Mouse (Mus musculus) heart, embryonic 10.5 days (tissue): ENCODE measurements around the gene Gm10577. TPM values are rescaled to one million over a fixed set of nuclear protein-coding genes. Genes with fewer than 3 reads are reported as not detected.

ENCODE experiments used
- DNase-seq: peaks from one replicate; pipeline ENCODE4 v3.0.0-alpha.2; 2017; ENCODE audit warnings: low spot score
- H3K27ac ChIP-seq: fragments of 300-500 bp; sonication (generic); 2 replicates; pipeline ENCODE4 v1.5.1; 2016; ENCODE audit warnings: mild to moderate bottlenecking
- H3K27me3 ChIP-seq: fragments of 300-500 bp; sonication (generic); 2 replicates; pipeline ENCODE4 v1.6.1; 2016; ENCODE audit warnings: mild to moderate bottlenecking; ENCODE audit not compliant: poor library complexity, insufficient read depth, severe bottlenecking
- H3K36me3 ChIP-seq: fragments of 300-500 bp; sonication (generic); 2 replicates; pipeline ENCODE4 v1.6.1; 2016; ENCODE audit warnings: mild to moderate bottlenecking, moderate library complexity
- H3K4me1 ChIP-seq: fragments of 300-500 bp; sonication (generic); 2 replicates; pipeline ENCODE4 v1.6.1; 2016; ENCODE audit warnings: mild to moderate bottlenecking
- H3K4me3 ChIP-seq: fragments of 300-500 bp; sonication (generic); 2 replicates; pipeline ENCODE4 v1.5.1; 2016; ENCODE audit warnings: mild to moderate bottlenecking, moderate library complexity
- H3K9me3 ChIP-seq: fragments of 300-500 bp; sonication (generic); 2 replicates; pipeline ENCODE4 v1.6.1; 2016; ENCODE audit warnings: mild to moderate bottlenecking, moderate library complexity
- WGBS: fragments of 180-500 bp; shearing (Covaris S2); methylation state at CpG from one replicate; pipeline ENCODE4 v1.1.7; 2016; 5-methylcytosine and 5-hydroxymethylcytosine counted together
- polyA plus RNA-seq: library from polyadenylated mRNA; unstranded; fragments of >200 nt; fragmentation: Nextera tagmentation; extraction: Ambion mirVana; gene quantifications from 2 replicates; pipeline ENCODE4 v1.2.1, GENCODE M21; 2016

The Gm10577 gene
- polyA plus RNA-seq, 1 experiment from 2014 or later = not detected

- no peaks in the 10 kb centered on the region for H3K9me3 ChIP-seq
- H3K4me1 ChIP-seq = no peaks in the 10 kb centered on the region; the same call in 1 of the 2 replicates
- H3K36me3 ChIP-seq = peaks cover 43% of the 10 kb centered on the region
- no peaks in the 10 kb centered on the region for H3K27me3 ChIP-seq
- 81% methylated on average over 4 of the region's 4 CpGs for WGBS
- no peak overlapping the region for H3K27ac ChIP-seq
- H3K4me3 ChIP-seq = no peak overlapping the region
- DNase-seq = no peak
Observed at GRCm38 (mm10) chr4:100990996-100991395, 29.5 kb downstream of the Gm10577 start.

- Histone ChIP-seq H3K27ac (no peak overlapping the region), H3K4me3 (no peak overlapping the region), H3K4me1 (no peaks in the 10 kb centered on the region; the same call in 1 of the 2 replicates), H3K9me3 (no peaks in the 10 kb centered on the region), H3K27me3 (no peaks in the 10 kb centered on the region), H3K36me3 (peaks cover 49% of the 10 kb centered on the region)
- 84% methylated on average over 8 of the region's 8 CpGs for WGBS
- no peak for DNase-seq
Observed at GRCm38 (mm10) chr4:100988231-100988799, 32.2 kb downstream of the Gm10577 start.

GRCm38 (mm10) chr4:100987187-100987586 lies 33.3 kb downstream of the Gm10577 start:
- H3K4me1 ChIP-seq = no peaks in the 10 kb centered on the region
- H3K9me3 ChIP-seq = no peaks in the 10 kb centered on the region
- peaks cover 41% of the 10 kb centered on the region for H3K36me3 ChIP-seq
- no peak for DNase-seq
- H3K4me3 ChIP-seq = no peak overlapping the region
- H3K27me3 ChIP-seq = no peaks in the 10 kb centered on the region
- 89% methylated on average over 1 of the region's 1 CpGs for WGBS
- no peak overlapping the region for H3K27ac ChIP-seq

GRCm38 (mm10) chr4:100977522-100977921 lies 43.0 kb downstream of the Gm10577 start:
- 87% methylated on average over 7 of the region's 7 CpGs for WGBS
- Histone ChIP-seq H3K36me3 (peaks cover 38% of the 10 kb centered on the region), H3K4me3 (no peak overlapping the region), H3K9me3 (no peaks in the 10 kb centered on the region), H3K27me3 (no peaks in the 10 kb centered on the region), H3K27ac (no peak overlapping the region), H3K4me1 (no peaks in the 10 kb centered on the region)
- no peak for DNase-seq

GRCm38 (mm10) chr4:100974455-100975035 lies 46.0 kb downstream of the Gm10577 start:
- H3K27me3 ChIP-seq = no peaks in the 10 kb centered on the region
- no peaks in the 10 kb centered on the region for H3K9me3 ChIP-seq
- WGBS = 88% methylated on average over 14 of the region's 14 CpGs
- no peak overlapping the region for H3K27ac ChIP-seq
- DNase-seq = no peak
- no peak overlapping the region for H3K4me3 ChIP-seq
- H3K4me1 ChIP-seq = no peaks in the 10 kb centered on the region
- H3K36me3 ChIP-seq = peaks cover 39% of the 10 kb centered on the region

- H3K36me3 ChIP-seq = peaks cover 39% of the 10 kb centered on the region
- H3K4me1 ChIP-seq = no peaks in the 10 kb centered on the region
- no peaks in the 10 kb centered on the region for H3K9me3 ChIP-seq
- no peak for DNase-seq
- no peak overlapping the region for H3K4me3 ChIP-seq
- 87% methylated on average over 16 of the region's 16 CpGs for WGBS
- no peaks in the 10 kb centered on the region for H3K27me3 ChIP-seq
- no peak overlapping the region for H3K27ac ChIP-seq
Observed at GRCm38 (mm10) chr4:100973641-100974454, 46.6 kb downstream of the Gm10577 start.

Other genes starting within 250 kb of the Gm10577 start
- 8.7 and 17.2 TPM in 2 replicates for gene Cachd1, start 244.0 kb downstream of the Gm10577 start, polyA plus RNA-seq
- 4.3 and 4.5 TPM in 2 replicates for gene Raver2, start 48.3 kb upstream of the Gm10577 start, polyA plus RNA-seq
- gene Jak1, start 244.6 kb upstream of the Gm10577 start, polyA plus RNA-seq = 55.9 and 61.4 TPM in 2 replicates